Mouse (Mus musculus) G1E-ER4 (cell line): ENCODE measurements around the gene Wwox. TPM values are rescaled to one million over a fixed set of nuclear protein-coding genes. Genes with fewer than 3 reads are reported as not detected.

Source experiments
- GATA1 ChIP-seq: IDR thresholded peaks from one replicate; pipeline ENCODE4 v1.8.0; 2012; ENCODE audit warnings: low read length, inconsistent platforms
- polyA plus RNA-seq: library from polyadenylated mRNA; stranded (reverse); fragments of >175 nt; gene quantifications from 2 replicates; pipeline ENCODE4 v1.2.3, GENCODE M21; 2012

Wwox gene
- polyA plus RNA-seq, 1 experiment: 7.2 TPM

DNA sequence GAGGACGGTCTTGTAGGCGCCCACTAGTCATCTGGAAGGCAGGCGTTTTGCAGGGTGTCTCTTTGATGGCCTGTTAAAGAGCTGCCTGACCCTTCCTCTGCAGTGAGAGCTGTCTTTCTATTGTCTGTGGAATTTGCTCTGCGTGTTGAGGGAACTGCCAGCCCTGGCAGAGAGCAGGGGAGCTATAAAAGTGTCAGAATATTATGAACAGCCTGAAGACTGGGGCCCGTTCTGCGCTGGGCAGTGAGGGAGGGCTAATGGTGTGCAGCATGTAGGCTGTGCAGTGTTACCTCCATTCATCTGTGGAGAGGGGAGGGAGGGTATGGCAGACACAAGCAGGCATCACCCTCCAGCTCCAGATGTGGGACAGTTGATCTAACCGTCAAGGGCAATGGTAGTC is 923.1 kb downstream of the Wwox start:
- no peak for TF ChIP-seq GATA1

DNA sequence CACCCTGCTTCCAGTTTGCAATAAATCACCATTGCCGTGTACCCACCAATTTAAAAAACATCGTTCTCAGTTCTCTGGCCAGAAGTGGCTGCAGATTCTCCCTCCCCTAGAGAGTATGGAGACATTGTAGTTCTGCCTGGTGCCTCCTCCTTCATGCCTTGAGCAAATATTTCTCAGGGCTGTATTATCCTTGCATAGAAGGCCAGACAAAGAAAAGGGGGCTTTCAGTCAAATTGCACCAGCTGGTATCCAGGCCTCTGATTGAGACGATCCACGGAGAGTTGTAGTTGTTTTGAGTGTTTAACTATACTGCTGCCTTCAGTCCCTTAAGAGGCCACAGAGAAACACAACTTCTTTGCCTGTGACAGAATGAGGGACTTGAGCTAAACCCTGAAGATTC is 935.5 kb downstream of the Wwox start:
- TF ChIP-seq GATA1: no peak

DNA sequence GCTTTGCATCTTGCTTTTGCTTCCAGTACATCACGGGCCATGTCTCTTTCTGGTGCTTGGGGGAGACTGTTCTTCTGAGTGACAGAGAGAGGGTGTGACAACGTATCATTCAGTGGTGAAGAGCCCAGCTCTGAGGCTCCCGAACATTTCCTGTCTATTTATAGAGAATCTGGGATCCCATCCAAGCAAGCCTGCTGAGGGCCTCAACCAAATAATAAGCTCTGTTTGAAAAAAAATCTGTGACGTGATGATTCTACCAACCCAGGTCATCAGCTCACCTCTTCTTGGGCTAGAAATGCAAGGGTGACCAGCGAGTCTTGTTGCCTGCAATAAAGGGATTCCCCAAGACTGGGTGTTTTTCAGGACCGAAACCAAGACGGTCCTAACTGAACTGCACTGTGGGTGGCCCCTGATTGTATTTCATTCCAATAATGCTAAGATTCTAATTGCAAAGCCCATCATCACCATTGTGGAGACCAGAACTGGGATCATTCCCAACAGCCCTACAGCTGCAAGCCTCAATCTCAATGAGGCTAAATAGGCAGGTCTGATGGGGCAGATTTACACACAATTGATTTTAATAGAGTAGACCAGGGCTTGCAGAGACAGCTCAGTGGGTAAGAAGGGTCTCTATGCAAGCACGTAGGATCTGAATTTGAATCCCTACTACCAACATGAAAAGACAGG is 936.0 kb downstream of the Wwox start:
- TF ChIP-seq GATA1: no peak

DNA sequence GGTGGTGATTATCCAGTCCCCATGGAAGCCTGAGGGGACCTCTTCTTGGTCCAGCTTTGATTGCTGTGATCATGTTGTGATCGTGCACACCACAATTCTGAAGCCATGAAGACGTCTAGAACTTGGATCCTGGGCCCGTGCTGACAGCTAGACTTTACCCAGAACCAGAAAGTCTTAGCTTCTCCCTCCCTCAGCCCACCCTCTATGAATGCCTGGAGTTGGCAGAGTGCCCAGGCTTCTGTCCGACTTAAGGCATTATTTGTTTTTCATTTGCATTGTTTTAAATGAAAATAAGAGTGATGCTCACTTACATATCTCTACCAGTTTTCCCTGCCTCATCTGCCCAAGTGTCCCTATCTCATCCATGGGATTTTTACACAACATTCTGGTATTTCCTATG is 937.9 kb downstream of the Wwox start:
- no peak for TF ChIP-seq GATA1

DNA sequence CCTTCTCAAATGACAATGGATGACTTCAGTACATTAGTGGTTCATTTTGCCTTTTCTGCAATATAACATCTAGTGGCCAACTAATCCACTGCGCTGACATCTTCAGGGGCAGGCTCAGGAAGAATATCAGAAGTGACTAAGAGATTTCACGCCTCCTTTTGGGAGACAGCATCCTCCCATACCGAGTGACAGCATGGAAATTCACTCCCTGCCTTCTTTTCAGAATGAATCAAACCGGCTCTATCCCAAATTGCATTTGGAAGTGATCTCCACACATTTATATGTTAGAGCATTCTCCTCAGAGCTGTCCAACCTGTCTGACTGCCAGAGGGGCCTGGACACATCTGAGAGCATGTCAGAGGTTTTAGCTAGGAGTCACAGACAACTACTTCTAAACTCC is 940.6 kb downstream of the Wwox start:
- no peak for TF ChIP-seq GATA1

DNA sequence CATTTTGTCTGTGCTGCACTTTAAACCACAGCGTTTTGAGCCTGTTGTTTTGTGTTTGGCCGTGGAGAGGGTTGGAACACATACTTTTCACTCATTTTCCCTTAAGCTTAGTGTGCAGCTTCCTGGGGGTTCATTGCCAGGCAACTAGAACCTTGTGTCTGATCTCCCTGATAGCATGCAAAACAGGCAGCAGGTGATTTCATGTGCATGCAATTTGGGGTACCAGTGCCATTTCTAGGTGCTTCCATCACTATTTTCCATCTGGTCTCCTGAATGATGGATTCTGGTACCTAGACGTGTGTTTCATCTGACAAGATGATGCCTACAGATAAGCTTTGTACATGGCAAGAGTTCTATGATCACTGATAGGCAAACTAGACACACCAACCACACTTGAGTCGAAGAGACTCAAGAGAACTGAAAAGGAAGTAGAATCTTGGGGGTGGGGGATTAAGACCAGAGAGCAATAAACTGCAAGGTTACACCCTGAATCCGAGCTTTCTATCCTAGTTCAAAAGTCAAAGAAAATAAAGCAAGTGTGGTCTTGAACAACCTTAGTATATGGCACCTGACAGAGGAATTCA is 951.6 kb downstream of the Wwox start:
- no peak for TF ChIP-seq GATA1

DNA sequence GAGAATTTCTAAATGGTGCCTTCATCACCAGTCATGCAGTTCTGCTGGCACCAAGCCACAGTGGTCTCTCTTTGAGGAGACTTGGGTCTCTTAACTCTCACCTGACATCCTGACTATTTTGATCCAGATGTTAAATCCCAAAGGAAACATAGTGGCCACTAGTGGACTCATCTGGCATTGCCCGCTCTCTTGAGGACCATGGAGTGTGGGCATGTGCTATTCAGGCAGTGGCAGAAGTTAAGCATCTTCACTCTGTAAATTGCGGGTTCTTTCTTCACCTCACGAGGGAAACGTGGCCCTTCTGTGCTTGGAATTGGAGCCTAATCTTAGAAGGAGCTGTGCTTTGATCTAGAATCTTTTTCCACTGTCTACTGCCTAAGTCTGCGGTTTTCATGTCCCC is 956.4 kb downstream of the Wwox start:
- TF ChIP-seq GATA1: no peak

DNA sequence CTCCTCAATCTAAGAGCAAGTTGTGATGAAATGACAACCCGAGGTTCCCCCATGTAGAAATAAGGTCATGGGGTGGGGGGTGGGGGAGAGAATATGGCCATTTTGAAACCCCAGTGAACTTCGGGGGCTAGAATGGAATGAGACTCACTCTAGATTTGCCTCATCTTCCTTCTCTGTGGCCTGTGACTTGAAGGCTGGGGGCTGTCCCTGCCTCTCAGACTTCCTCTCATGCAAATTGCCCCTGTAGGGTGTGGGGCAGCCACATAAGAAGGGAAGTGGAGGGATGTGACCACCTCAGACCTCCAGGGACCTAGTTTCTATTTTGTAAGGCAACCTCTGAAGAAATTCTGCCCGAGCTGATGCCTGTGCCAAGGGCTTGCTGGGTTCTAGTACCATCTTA is 958.5 kb downstream of the Wwox start:
- TF ChIP-seq GATA1: no peak

DNA sequence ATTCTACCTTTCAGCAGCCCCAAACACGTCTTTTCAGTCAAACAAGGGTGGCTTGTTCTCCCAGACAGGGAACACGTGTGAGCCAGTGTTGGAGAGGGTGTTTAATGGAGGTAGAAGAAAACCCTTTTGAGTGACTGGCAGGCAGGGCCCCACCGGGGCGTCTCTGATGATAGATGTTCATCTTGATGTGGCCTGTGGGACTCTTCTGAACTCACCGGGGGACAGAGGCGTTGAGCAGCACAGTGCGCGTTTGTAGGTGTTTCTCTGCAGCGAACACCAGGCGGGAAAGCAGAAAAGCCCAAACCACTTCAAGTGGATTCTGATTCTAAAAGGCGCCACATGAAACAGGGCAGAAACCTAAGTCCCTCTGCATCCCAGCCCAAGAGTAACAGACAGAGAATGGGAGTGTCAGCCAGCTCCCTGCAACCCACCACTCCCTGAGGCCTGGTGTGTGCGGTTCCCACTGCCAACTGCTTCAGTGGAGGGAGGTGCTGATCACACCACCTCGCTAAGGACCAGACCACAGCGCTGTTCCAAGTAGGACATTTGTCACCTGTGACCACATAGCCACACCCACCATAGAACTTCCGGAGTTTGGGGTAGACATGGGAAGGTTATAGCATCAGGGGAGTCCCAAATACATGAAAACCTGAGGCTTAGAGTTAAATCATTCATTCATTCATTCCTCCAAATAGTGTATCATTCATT is 960.7 kb downstream of the Wwox start:
- no peak for TF ChIP-seq GATA1

Other genes starting within 250 kb of the Wwox start
- gene Vat1l, start 234.0 kb upstream of the Wwox start, polyA plus RNA-seq: not detected in 2 replicates
- not detected in 2 replicates for gene Clec3a, start 21.6 kb upstream of the Wwox start, polyA plus RNA-seq